Mouse (Mus musculus): ENCODE results near the gene Tgm4. TPM values are rescaled to one million over a fixed set of nuclear protein-coding genes. Genes with fewer than 3 reads are reported as not detected.

Tgm4 gene
- total and polyA plus RNA-seq, 2 experiments from 2014 or later, result 0.27 to 0.48 TPM

- H3K27ac ChIP-seq (ENCODE audit: low read depth, low read length), result peak within 1 kb of the TSS; percentile 91
- DNase-seq (ENCODE audit: low spot score) (peak; percentile 94), ATAC-seq (ENCODE audit: low FRiP score) (peak; percentile 94)
- H3K9ac ChIP-seq (replicated peaks; ENCODE audit: low read length, poor library complexity, severe bottlenecking), result peak within 1 kb of the TSS; percentile 97
- peak within 1 kb of the TSS; percentile 95 for H3K4me3 ChIP-seq (ENCODE audit: low read depth, low read length)
- WGBS, result under 1% methylated on average over 77 of the region's 79 CpGs
- no peaks in the 10 kb centered on the region for H3K9me3 ChIP-seq (ENCODE audit: low read length)
- 0 out of 2 replicates have a peak, but pooled peaks cover 4% of the 10 kb centered on the region for H3K36me3 ChIP-seq (ENCODE audit: insufficient read depth, low read length)
- H3K4me2 ChIP-seq (ENCODE audit: low read depth, low read length, poor library complexity, severe bottlenecking), result peak within 1 kb of the TSS; percentile 68
- TF ChIP-seq CTCF (IDR thresholded peaks at IDR 0.05), result 0 out of 2 replicates have a peak, but pooled peaks have one; percentile 2
- no peaks in the 10 kb centered on the region for H3K27me3 ChIP-seq (ENCODE audit: insufficient read depth, low read length)
- H3K4me1 ChIP-seq (ENCODE audit: insufficient read depth, low read length), result peaks cover 3% of the 10 kb centered on the region; the same call in 1 of the 2 replicates
Observed at GRCm38 (mm10) chr9:123112805-123113521, 78.4 kb downstream of the Tgm4 start, which contains the start of the genes Zdhhc3 and Exosc7. Gene Zdhhc3 (minus strand): TSS chr9:123113205. Gene Exosc7 (plus strand): TSS chr9:123113215.

DNA sequence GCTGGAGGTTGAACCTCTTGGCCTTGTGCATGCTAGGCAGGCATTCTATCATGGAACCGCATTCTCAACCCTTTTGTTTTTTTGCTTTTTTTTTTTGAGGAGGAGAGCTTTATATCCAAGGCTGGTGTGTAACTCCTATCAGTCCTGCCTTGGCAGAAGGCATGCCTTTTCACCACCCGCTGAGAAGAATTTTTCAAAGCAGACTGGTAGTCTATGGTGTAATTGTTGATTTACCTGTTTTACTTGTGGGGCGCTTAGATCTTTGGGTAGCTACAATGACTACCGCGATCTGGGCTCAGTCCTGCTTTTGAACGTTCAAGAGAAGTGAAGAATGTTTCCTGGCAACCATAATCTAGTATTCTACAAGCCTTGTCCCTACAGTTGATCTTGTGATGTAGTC lies 79.4 kb downstream of the Tgm4 start:
- Histone ChIP-seq H3K4me3 (ENCODE audit: low read depth, low read length) (peak overlapping the region; percentile 95), H3K27ac (ENCODE audit: low read depth, low read length) (peak overlapping the region; percentile 91), H3K4me1 (ENCODE audit: insufficient read depth, low read length) (peaks cover 3% of the 10 kb centered on the region; the same call in 1 of the 2 replicates), H3K27me3 (ENCODE audit: insufficient read depth, low read length) (no peaks in the 10 kb centered on the region), H3K36me3 (ENCODE audit: insufficient read depth, low read length) (peaks cover 6% of the 10 kb centered on the region; the same call in 1 of the 2 replicates), H3K4me2 (ENCODE audit: low read depth, low read length, poor library complexity, severe bottlenecking) (peak overlapping the region; percentile 68), H3K9ac (replicated peaks; ENCODE audit: low read length, poor library complexity, severe bottlenecking) (peak overlapping the region; percentile 97; the same call in 1 of the 2 replicates), H3K9me3 (ENCODE audit: low read length) (no peaks in the 10 kb centered on the region)
- no peak for TF ChIP-seq CTCF (IDR thresholded peaks at IDR 0.05)
- DNase-seq (ENCODE audit: low spot score) (no peak), ATAC-seq (ENCODE audit: low FRiP score) (no peak)
- WGBS, result 63% methylated on average over 6 of the region's 6 CpGs

DNA sequence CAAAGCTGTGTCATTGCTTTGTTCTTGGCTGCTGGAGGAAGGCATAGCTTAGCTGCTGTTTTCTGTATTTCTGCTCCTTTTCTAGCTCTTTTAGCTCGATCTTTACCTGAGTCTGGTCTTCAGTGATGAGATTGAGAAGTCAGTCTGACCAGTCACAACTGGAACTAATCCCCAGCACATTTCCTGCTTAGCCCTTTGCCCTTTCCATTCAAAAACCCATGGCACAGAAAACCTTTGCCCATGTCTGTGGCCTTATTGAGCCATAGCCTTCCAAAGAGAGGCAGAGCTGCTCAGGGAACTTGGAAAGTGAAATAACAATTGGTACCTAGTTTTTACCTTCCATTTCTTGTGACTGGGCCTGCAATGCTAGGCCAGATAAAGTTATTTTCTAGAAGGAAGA lies 81.0 kb downstream of the Tgm4 start:
- DNase-seq (ENCODE audit: low spot score) (no peak), ATAC-seq (ENCODE audit: low FRiP score) (no peak)
- H3K36me3 ChIP-seq (ENCODE audit: insufficient read depth, low read length), result peaks cover 21% of the 10 kb centered on the region
- TF ChIP-seq CTCF (IDR thresholded peaks at IDR 0.05), result no peak
- peaks cover 3% of the 10 kb centered on the region; the same call in 1 of the 2 replicates for H3K4me1 ChIP-seq (ENCODE audit: insufficient read depth, low read length)
- H3K9ac ChIP-seq (replicated peaks; ENCODE audit: low read length, poor library complexity, severe bottlenecking), result no peak overlapping the region
- H3K4me2 ChIP-seq (ENCODE audit: low read depth, low read length, poor library complexity, severe bottlenecking), result no peak overlapping the region
- no peak overlapping the region for H3K27ac ChIP-seq (ENCODE audit: low read depth, low read length)
- H3K27me3 ChIP-seq (ENCODE audit: insufficient read depth, low read length), result no peaks in the 10 kb centered on the region
- WGBS, result 86% methylated on average over 1 of the region's 1 CpGs
- no peak overlapping the region for H3K4me3 ChIP-seq (ENCODE audit: low read depth, low read length)
- no peaks in the 10 kb centered on the region for H3K9me3 ChIP-seq (ENCODE audit: low read length)

Other genes starting within 250 kb of the Tgm4 start
- 7.3 and 8.4 TPM in 2 replicates for gene Tcaim, start 229.2 kb upstream of the Tgm4 start, total RNA-seq (2014; rRNA removed)
- gene Tcaim, start 229.2 kb upstream of the Tgm4 start, polyA plus RNA-seq (2015; fragmentation: Nextera tagmentation; extraction: Ambion mirVana), result 6.6 and 7.1 TPM in 2 replicates
- not detected in 2 replicates for gene Gm35549, start 190.7 kb upstream of the Tgm4 start, total RNA-seq (2014; rRNA removed)
- gene Gm35549, start 190.7 kb upstream of the Tgm4 start, polyA plus RNA-seq (2015; fragmentation: Nextera tagmentation; extraction: Ambion mirVana), result 0.27 TPM in 1 of 2 replicates, not detected in the other
- 126 and 187 TPM in 2 replicates for gene Zfp445, start 168.7 kb upstream of the Tgm4 start, total RNA-seq (2014; rRNA removed)
- 70.3 and 77.6 TPM in 2 replicates for gene Zfp445, start 168.7 kb upstream of the Tgm4 start, polyA plus RNA-seq (2015; fragmentation: Nextera tagmentation; extraction: Ambion mirVana)
- gene Zkscan7, start 149.0 kb upstream of the Tgm4 start, total RNA-seq (2014; rRNA removed), result 5.7 and 8.2 TPM in 2 replicates
- 1.6 and 1.7 TPM in 2 replicates for gene Zkscan7, start 149.0 kb upstream of the Tgm4 start, polyA plus RNA-seq (2015; fragmentation: Nextera tagmentation; extraction: Ambion mirVana)
- 8.7 and 10.0 TPM in 2 replicates for gene Zfp105, start 111.7 kb upstream of the Tgm4 start, total RNA-seq (2014; rRNA removed)
- gene Zfp105, start 111.7 kb upstream of the Tgm4 start, polyA plus RNA-seq (2015; fragmentation: Nextera tagmentation; extraction: Ambion mirVana), result 6.8 and 7.8 TPM in 2 replicates
- gene 1110059G10Rik, start 83.7 kb upstream of the Tgm4 start, total RNA-seq (2014; rRNA removed), result 14.2 and 16.1 TPM in 2 replicates
- 35.9 and 39.2 TPM in 2 replicates for gene 1110059G10Rik, start 83.7 kb upstream of the Tgm4 start, polyA plus RNA-seq (2015; fragmentation: Nextera tagmentation; extraction: Ambion mirVana)
- 6.8 and 20.1 TPM in 2 replicates for gene Kif15, start 83.7 kb upstream of the Tgm4 start, total RNA-seq (2014; rRNA removed)
- 2.9 and 4.8 TPM in 2 replicates for gene Kif15, start 83.7 kb upstream of the Tgm4 start, polyA plus RNA-seq (2015; fragmentation: Nextera tagmentation; extraction: Ambion mirVana)
- 17.4 and 18.4 TPM in 2 replicates for gene Tmem42, start 13.4 kb upstream of the Tgm4 start, total RNA-seq (2014; rRNA removed)
- 32.5 and 34.5 TPM in 2 replicates for gene Tmem42, start 13.4 kb upstream of the Tgm4 start, polyA plus RNA-seq (2015; fragmentation: Nextera tagmentation; extraction: Ambion mirVana)
- gene Zdhhc3, start 78.5 kb downstream of the Tgm4 start, total RNA-seq (2014; rRNA removed), result 72.5 and 76.7 TPM in 2 replicates
- 85.4 and 86.9 TPM in 2 replicates for gene Zdhhc3, start 78.5 kb downstream of the Tgm4 start, polyA plus RNA-seq (2015; fragmentation: Nextera tagmentation; extraction: Ambion mirVana)
- 21.4 and 36.7 TPM in 2 replicates for gene Exosc7, start 78.5 kb downstream of the Tgm4 start, total RNA-seq (2014; rRNA removed)
- 59.3 and 61.1 TPM in 2 replicates for gene Exosc7, start 78.5 kb downstream of the Tgm4 start, polyA plus RNA-seq (2015; fragmentation: Nextera tagmentation; extraction: Ambion mirVana)
- 1.3 TPM in 2 replicates for gene Clec3b, start 116.2 kb downstream of the Tgm4 start, total RNA-seq (2014; rRNA removed)
- 3.7 and 4.9 TPM in 2 replicates for gene Clec3b, start 116.2 kb downstream of the Tgm4 start, polyA plus RNA-seq (2015; fragmentation: Nextera tagmentation; extraction: Ambion mirVana)
- gene Cdcp1, start 181.3 kb downstream of the Tgm4 start, total RNA-seq (2014; rRNA removed), result 0.44 and 0.61 TPM in 2 replicates
- 0.17 and 0.25 TPM in 2 replicates for gene Cdcp1, start 181.3 kb downstream of the Tgm4 start, polyA plus RNA-seq (2015; fragmentation: Nextera tagmentation; extraction: Ambion mirVana)
- gene Tmem158, start 226.0 kb downstream of the Tgm4 start, total RNA-seq (2014; rRNA removed), result 183 and 207 TPM in 2 replicates
- 61.4 and 78.6 TPM in 2 replicates for gene Tmem158, start 226.0 kb downstream of the Tgm4 start, polyA plus RNA-seq (2015; fragmentation: Nextera tagmentation; extraction: Ambion mirVana)